In the genomic region with DNA sequence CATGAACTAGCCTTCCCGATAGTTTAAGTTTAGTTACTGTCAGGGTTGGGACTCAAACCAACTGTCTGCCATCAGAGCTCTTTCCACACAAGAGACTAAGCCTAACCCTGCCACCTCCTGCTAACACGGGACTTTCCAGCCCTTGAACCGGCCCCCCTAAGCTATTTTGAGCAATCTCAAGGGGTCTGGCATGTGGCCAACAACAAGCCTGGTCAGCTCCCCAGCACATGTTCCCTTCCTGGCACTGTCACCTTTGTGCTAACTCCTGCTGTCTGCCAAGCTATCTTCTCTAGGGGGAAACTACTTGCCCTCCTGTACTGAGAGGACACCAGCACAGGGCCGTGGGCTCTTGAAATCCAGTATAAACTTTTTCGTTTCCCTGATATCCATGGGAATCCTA, we compare ENCODE assay signal across 9 mouse cellular contexts.
DNase-seq lines count a peak whose midpoint lies in the region; ATAC-seq lines count a peak whose summit lies in the region.
"Had no signal": no experiment of that assay in that cellular context is flagged by ENCODE, and none has a peak within 500 bp of the region (broad histone marks: within the 10 kb centered on the region; RNA-seq: fewer than 3 reads in every experiment).

No protein-coding gene starts in this region.

- no peak overlapping the region for H3K9ac ChIP-seq in liver, embryonic 11.5 days (ENCODE audit: low read depth, low read length)

- peak; percentile 5 for DNase-seq in liver
- no peak for DNase-seq in liver, embryonic 11.5 days (ENCODE audit: low spot score)
- peak; percentile 69 for DNase-seq in adrenal gland, postnatal 10 days
- peak; percentile 88 for DNase-seq in heart, embryonic 10.5 days (ENCODE audit: low spot score)
- peak; percentile 17 for DNase-seq in ovary, postnatal 14 days (ENCODE audit: low spot score)
- no peak for DNase-seq in frontal cortex, adult 2 months (ENCODE audit: extremely low spot score in 1 of 2, low spot score in 1 of 2)
- DNase-seq in left cerebral cortex, postnatal 14 days (ENCODE audit: low spot score in 2 of 2): no peak

- H3K4me3 ChIP-seq in liver, embryonic 11.5 days (ENCODE audit: low read depth, low read length): no peak overlapping the region
- no peak overlapping the region for H3K4me3 ChIP-seq in heart, embryonic 10.5 days

- H3K27ac ChIP-seq in liver, embryonic 11.5 days (ENCODE audit: low read depth, low read length): no peak overlapping the region
- H3K27ac ChIP-seq in heart, embryonic 10.5 days: peak overlapping the region; percentile 81
- H3K27ac ChIP-seq: macrophage had no signal

- H3K4me1 ChIP-seq in liver, embryonic 11.5 days (replicated peaks; ENCODE audit: control insufficient read depth, insufficient read depth, low read length): no peaks in the 10 kb centered on the region
- peaks cover 14% of the 10 kb centered on the region; the same call in 1 of the 2 replicates for H3K4me1 ChIP-seq in heart, embryonic 10.5 days

- H3K9me3 ChIP-seq in liver, embryonic 11.5 days (ENCODE audit: control insufficient read depth, low read length): no peaks in the 10 kb centered on the region
- H3K9me3 ChIP-seq in heart, embryonic 10.5 days: no peaks in the 10 kb centered on the region

- H3K36me3 ChIP-seq in liver, embryonic 11.5 days (ENCODE audit: control insufficient read depth, insufficient read depth, low read length): no peaks in the 10 kb centered on the region
- no peaks in the 10 kb centered on the region; the same call in 1 of the 2 replicates for H3K36me3 ChIP-seq in heart, embryonic 10.5 days

- no peak overlapping the region for H3K4me2 ChIP-seq in liver, embryonic 11.5 days

- 63% methylated on average over 5 of the region's 5 CpGs for WGBS in liver, embryonic 11.5 days
- 29% methylated on average over 5 of the region's 5 CpGs for WGBS in heart, embryonic 10.5 days

- intact Hi-C loops in left cerebral cortex, postnatal 14 days (cut with DNase I): no loop called here

- ATAC-seq in liver, embryonic 11.5 days (replicated peaks; ENCODE audit: low FRiP score): no peak
- ATAC-seq in CD4-positive, CD25-positive, alpha-beta regulatory T cell, adult 4 months: no peak

- no peaks in the 10 kb centered on the region for H3K27me3 ChIP-seq in liver, embryonic 11.5 days (replicated peaks; ENCODE audit: control insufficient read depth, insufficient read depth, low read length)
- H3K27me3 ChIP-seq in heart, embryonic 10.5 days (ENCODE audit: insufficient read depth, poor library complexity, severe bottlenecking): no peaks in the 10 kb centered on the region

Comparison
In these comparisons a context has a peak if more than half of its experiments do, and no peak if none do; other contexts are left out.
1. DNase-seq: peak in liver (single experiment), adrenal gland, postnatal 10 days (single experiment), heart, embryonic 10.5 days (single experiment) and ovary, postnatal 14 days (single experiment); none in liver, embryonic 11.5 days (single experiment), frontal cortex, adult 2 months (0 of 2) and left cerebral cortex, postnatal 14 days (0 of 2).